Mouse (Mus musculus): ENCODE results near the gene Gm17949. TPM values are rescaled to one million over a fixed set of nuclear protein-coding genes. Genes with fewer than 3 reads are reported as not detected.

Gm17949 gene
- total RNA-seq (2021): not detected
- long read RNA-seq, experiment 1, partial matches to known transcripts: 0 of 20 reads
- long read RNA-seq, experiment 1, other reads (novel, unspliced or antisense): 20 of 20 reads
- long read RNA-seq, experiment 2: 0 reads

- intact Hi-C loops (cut with DNase I): loop anchor here (2.0 kb wide), 1 partner anchor 19 kb away; the partner anchor contains the start of gene Khsrp
- DNase-seq: peak; percentile 87 to 89
These were observed at the start of gene Gm17949, which contains the start of gene Gtf2f1 for GRCm38 (mm10) chr17:57011236-57012141. Gene Gm17949 (plus strand): TSS chr17:57011469. Gene Gtf2f1 (minus strand): TSS chr17:57011288.

- DNase-seq: no peak
- intact Hi-C loops (cut with DNase I): no loop called here
These were observed 49.4 kb upstream of the Gm17949 start for GRCm38 (mm10) chr17:56961880-56962279.

GRCm38 (mm10) chr17:56962642-56963405 is 48.4 kb upstream of the Gm17949 start:
- DNase-seq: no peak
- intact Hi-C loops (cut with DNase I): no loop called here

GRCm38 (mm10) chr17:56963646-56964045 is 47.6 kb upstream of the Gm17949 start:
- intact Hi-C loops (cut with DNase I): no loop called here
- no peak for DNase-seq

GRCm38 (mm10) chr17:56969321-56969720 is 41.9 kb upstream of the Gm17949 start:
- DNase-seq: no peak
- intact Hi-C loops (cut with DNase I): no loop called here

GRCm38 (mm10) chr17:56970081-56970480 is 41.2 kb upstream of the Gm17949 start:
- no peak for DNase-seq

GRCm38 (mm10) chr17:56973956-56974707 is 37.1 kb upstream of the Gm17949 start:
- no peak for DNase-seq
- intact Hi-C loops (cut with DNase I): no loop called here

More at GRCm38 (mm10) chr17:56970081-56970480, 41.2 kb upstream of the Gm17949 start:
- intact Hi-C loops (cut with DNase I): no loop called here

GRCm38 (mm10) chr17:56974708-56975240 is 36.5 kb upstream of the Gm17949 start:
- intact Hi-C loops (cut with DNase I): no loop called here
- no peak for DNase-seq

GRCm38 (mm10) chr17:56975391-56975790 is 35.9 kb upstream of the Gm17949 start:
- DNase-seq: no peak
- intact Hi-C loops (cut with DNase I): no loop called here

- DNase-seq: no peak
- intact Hi-C loops (cut with DNase I): no loop called here
These were observed 34.5 kb upstream of the Gm17949 start for GRCm38 (mm10) chr17:56976531-56977390.

- intact Hi-C loops (cut with DNase I): no loop called here
- DNase-seq: no peak
These were observed 31.7 kb upstream of the Gm17949 start for GRCm38 (mm10) chr17:56979524-56979923.

GRCm38 (mm10) chr17:56981049-56981448 is 30.2 kb upstream of the Gm17949 start:
- DNase-seq: peak in 1 of 2 experiments; percentile 10
- intact Hi-C loops (cut with DNase I): no loop called here

GRCm38 (mm10) chr17:56982013-56982412 is 29.3 kb upstream of the Gm17949 start, which contains the start of gene Acer1:
Gene Acer1 (minus strand): TSS chr17:56982126.
- no peak for DNase-seq
- intact Hi-C loops (cut with DNase I): no loop called here

GRCm38 (mm10) chr17:56984886-56985285 is 26.4 kb upstream of the Gm17949 start:
- intact Hi-C loops (cut with DNase I): no loop called here
- DNase-seq: no peak

- no peak for DNase-seq
- intact Hi-C loops (cut with DNase I): no loop called here
These were observed 25.6 kb upstream of the Gm17949 start for GRCm38 (mm10) chr17:56985656-56986055.

GRCm38 (mm10) chr17:56986105-56986805 is 25.0 kb upstream of the Gm17949 start:
- no peak for DNase-seq
- intact Hi-C loops (cut with DNase I): no loop called here

GRCm38 (mm10) chr17:56988441-56988840 is 22.8 kb upstream of the Gm17949 start:
- intact Hi-C loops (cut with DNase I): no loop called here
- DNase-seq: peak in 1 of 2 experiments; percentile 3

- DNase-seq: peak in 1 of 2 experiments; percentile 2
- intact Hi-C loops (cut with DNase I): no loop called here
These were observed 22.3 kb upstream of the Gm17949 start for GRCm38 (mm10) chr17:56988921-56989430.
